Mouse (Mus musculus): ENCODE data around the gene Pibf1.

GRCm38 (mm10) chr14:99135761-99136160 lies 36.5 kb downstream of the Pibf1 start:
- TF ChIP-seq CTCF (IDR thresholded peaks at IDR 0.05; ENCODE audit: low read depth) (no peak), EP300 (IDR thresholded peaks at IDR 0.05; ENCODE audit: low read depth) (no peak)
